Comparison of ENCODE assay signal across 8 mouse cellular contexts in genomic region chr7:110121516-110122288, GRCm38 (mm10). TPM values are rescaled to one million over a fixed set of nuclear protein-coding genes. Genes with fewer than 3 reads are reported as not detected.
DNase-seq lines count a peak whose midpoint lies in the region; ATAC-seq lines count a peak whose summit lies in the region.

TSS of gene Wee1 (plus strand) at chr7:110122046.

- WGBS in hindbrain, embryonic 13.5 days: under 1% methylated on average over 81 of the region's 81 CpGs

- H3K4me2 ChIP-seq in hindbrain, embryonic 13.5 days: peak within 1 kb of the TSS; percentile 73

- DNase-seq in Muller cell, postnatal 12 days (ENCODE audit: inconsistent ontology term): peak; percentile 100
- peak; percentile 99 for DNase-seq in cerebellum, adult 9-11 months
- peak; percentile 97 for DNase-seq in frontal cortex, postnatal 10 days (ENCODE audit: low spot score in 2 of 2)
- peak; percentile 93 to 97 for DNase-seq in layer of hippocampus, postnatal 25 days (ENCODE audit: extremely low spot score in 1 of 2, low spot score in 1 of 2)
- peak; percentile 99 for DNase-seq in lung, postnatal 25 days (ENCODE audit: low spot score)
- peak; percentile 99 for DNase-seq in retina, embryonic 14.5 days (ENCODE audit: low spot score)
- peak; percentile 98 for DNase-seq in thymus, postnatal 4 days

- no peaks in the 10 kb centered on the region for H3K36me3 ChIP-seq in hindbrain, embryonic 13.5 days

- no peaks in the 10 kb centered on the region for H3K9me3 ChIP-seq in hindbrain, embryonic 13.5 days

- peak within 1 kb of the TSS; percentile 89 for H3K4me3 ChIP-seq in hindbrain, embryonic 13.5 days

- H3K9ac ChIP-seq in hindbrain, embryonic 13.5 days: peak within 1 kb of the TSS; percentile 81

- peak; percentile 98 for ATAC-seq in hindbrain, embryonic 13.5 days (ENCODE audit: low FRiP score)

- peaks cover 12% of the 10 kb centered on the region for H3K4me1 ChIP-seq in hindbrain, embryonic 13.5 days (replicated peaks)

- no peaks in the 10 kb centered on the region for H3K27me3 ChIP-seq in hindbrain, embryonic 13.5 days

- H3K27ac ChIP-seq in hindbrain, embryonic 13.5 days: peak within 1 kb of the TSS; percentile 83

RNA-seq across cellular contexts. Expression of gene Wee1, which starts in this region (rescaled TPM):
- polyA plus RNA-seq in hindbrain, embryonic 13.5 days (2015; fragmentation: Nextera tagmentation; extraction: Ambion mirVana): 5.2 TPM in 2 replicates
- 10 to 100 TPM; 17.0 to 20.8 TPM for total RNA-seq in layer of hippocampus, postnatal 25 days (2021)

Comparison
In these comparisons a context has a peak if more than half of its experiments do, and no peak if none do; other contexts are left out.
1. Peak in every context shown above with its lines: DNase-seq, ATAC-seq, H3K4me3 ChIP-seq and H3K27ac ChIP-seq.